Mouse (Mus musculus) brain, embryonic 14.5 days (tissue): ENCODE measurements at regions not wholly inside any gene's neighbourhood (a gene's known extent, or its start where the extent isn't known, plus 50 kb on each side); places are given as distances from the start of the nearest gene placed in this dataset.

Experiments
- DNase-seq: peaks from one replicate; pipeline ENCODE4 v3.0.0-alpha.2; 2011; ENCODE audit warnings: low read depth
- CTCF ChIP-seq: fragments of 200-500 bp; IDR thresholded peaks from 2 replicates; pipeline ENCODE4 v1.5.1; 2012; ENCODE audit warnings: inconsistent platforms, mild to moderate bottlenecking, moderate library complexity, borderline replicate concordance; ENCODE audit not compliant: insufficient read depth, insufficient read length; ENCODE audit errors: extremely low read depth
- POLR2A ChIP-seq: fragments of 200-500 bp; IDR thresholded peaks from 2 replicates; pipeline ENCODE4 v1.6.1; 2012; ENCODE audit warnings: mild to moderate bottlenecking, inconsistent platforms, borderline replicate concordance; ENCODE audit not compliant: poor library complexity, insufficient read depth, insufficient read length, severe bottlenecking; ENCODE audit errors: extremely low read depth

DNA sequence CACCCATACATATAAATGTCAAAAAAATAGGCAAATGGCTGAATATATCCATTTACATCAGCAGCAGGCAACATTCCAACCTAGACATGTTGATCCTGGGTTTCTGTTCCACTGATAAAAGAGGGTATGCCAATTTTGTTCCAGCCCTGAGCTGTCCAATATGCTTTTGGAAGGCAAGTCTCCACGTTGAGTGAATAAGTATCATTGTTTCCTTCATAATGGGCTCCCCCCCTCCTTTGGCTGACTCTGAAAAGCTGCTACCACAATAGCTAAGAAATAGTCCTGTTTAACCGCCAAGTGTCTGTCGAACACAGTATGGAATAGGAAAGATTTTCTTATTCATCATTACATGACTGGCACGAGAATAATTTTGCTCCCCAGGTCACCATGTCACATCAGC, 672.5 kb upstream of the Zeb2 start:
- TF ChIP-seq POLR2A = no peak
- TF ChIP-seq CTCF = no peak
- peak; percentile 88 for DNase-seq

DNA sequence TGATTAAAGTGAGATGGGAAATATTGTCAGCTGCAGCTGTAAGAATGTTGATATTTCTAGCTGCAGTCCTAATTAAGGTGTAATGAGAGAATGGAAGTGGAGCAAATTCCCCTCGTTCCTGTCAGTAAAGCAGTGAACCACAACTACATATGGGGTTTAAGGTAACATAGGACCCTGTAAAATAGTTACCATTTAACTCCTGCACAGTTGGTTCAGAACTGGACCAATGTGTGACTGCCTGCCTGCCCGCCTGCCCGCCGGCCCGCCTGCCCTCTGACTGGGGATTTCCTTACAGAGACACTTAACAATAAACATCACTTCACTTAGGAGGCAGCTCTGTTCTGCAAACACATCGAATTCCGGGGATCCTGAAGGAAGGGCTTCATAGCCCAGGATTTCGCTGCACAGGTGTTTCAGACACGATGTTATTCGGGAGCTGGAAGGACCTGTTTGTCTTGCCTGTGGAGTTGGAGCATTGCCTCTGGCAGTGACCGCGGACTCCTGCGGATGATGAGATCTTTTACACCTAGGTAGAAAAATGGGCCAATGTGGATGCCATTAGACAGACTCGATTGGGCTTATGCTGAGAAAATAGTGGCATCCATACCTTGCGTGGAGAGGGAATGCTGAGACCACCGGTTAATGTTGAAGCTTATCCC, 670.7 kb upstream of the Zeb2 start:
- peak; percentile 28 for DNase-seq
- no peak for TF ChIP-seq POLR2A
- no peak for TF ChIP-seq CTCF

- peak; percentile 68 for DNase-seq
Observed at GRCm38 (mm10) chr2:45786787-45787186, 669.6 kb upstream of the Zeb2 start.

GRCm38 (mm10) chr2:45785684-45786083, 668.5 kb upstream of the Zeb2 start:
- no peak for TF ChIP-seq CTCF
- no peak for TF ChIP-seq POLR2A
- DNase-seq = no peak

More at GRCm38 (mm10) chr2:45786787-45787186, 669.6 kb upstream of the Zeb2 start:
- TF ChIP-seq CTCF = no peak
- no peak for TF ChIP-seq POLR2A

- TF ChIP-seq CTCF (no peak), POLR2A (no peak)
- DNase-seq = peak; percentile 64
Observed at GRCm38 (mm10) chr2:45783634-45784412, 666.6 kb upstream of the Zeb2 start.

DNA sequence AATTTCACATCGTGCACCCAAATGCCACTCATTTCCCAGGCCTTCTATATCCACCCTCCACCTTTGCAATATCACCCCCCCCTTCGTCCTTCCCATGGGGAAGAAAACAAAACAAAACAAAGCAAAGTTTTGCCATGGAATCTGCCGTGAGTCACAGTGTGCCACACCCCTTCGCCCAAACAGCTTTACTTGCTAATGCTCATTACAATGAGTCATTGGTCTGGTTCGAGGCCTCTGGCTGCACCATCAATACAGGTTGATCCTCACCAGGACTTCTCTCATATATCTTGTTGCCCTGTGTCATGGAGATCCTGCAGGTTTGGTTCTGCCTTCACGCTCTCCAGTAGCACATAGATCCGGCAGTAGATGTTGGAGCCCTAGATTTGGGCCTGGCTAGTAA, 660.3 kb upstream of the Zeb2 start:
- TF ChIP-seq POLR2A (no peak), CTCF (no peak)
- no peak for DNase-seq

DNA sequence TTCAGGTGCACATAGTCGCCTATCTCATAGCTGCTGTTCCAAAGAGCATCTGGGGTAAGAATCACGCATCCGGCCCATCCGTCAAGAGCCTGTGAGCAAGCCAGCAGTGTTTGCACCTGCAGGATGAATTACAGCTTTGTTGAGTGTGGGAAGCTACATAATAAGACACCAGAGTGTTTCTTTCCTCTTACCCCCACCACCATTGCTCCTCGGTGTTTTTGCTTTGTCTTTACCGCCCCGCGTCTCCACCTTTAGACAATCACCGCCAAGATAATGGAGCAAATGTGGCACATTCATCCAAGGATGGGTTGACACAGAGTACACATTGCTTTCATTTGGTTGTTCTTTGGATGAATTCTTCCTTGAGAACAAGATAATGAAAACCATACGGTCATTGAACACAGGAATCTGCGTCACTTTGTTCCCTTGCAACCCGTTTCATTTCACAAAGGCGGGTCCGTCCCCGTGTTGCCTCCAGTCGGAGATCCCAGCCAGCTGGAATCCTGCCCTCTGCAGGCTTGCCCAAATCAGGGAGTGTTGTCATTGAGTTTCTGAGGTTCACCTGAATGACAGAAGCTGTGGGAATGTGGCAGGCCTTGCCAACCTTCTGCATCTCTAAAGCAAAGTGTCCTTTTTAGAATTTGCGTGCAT, 659.4 kb upstream of the Zeb2 start:
- DNase-seq = peak; percentile 58
- TF ChIP-seq CTCF = no peak
- no peak for TF ChIP-seq POLR2A

- no peak for DNase-seq
- TF ChIP-seq POLR2A = no peak
- no peak for TF ChIP-seq CTCF
Observed at GRCm38 (mm10) chr2:45775691-45776090, 658.5 kb upstream of the Zeb2 start.

- no peak for DNase-seq
- TF ChIP-seq CTCF (no peak), POLR2A (no peak)
Observed at GRCm38 (mm10) chr2:45774416-45774815, 657.2 kb upstream of the Zeb2 start.

DNA sequence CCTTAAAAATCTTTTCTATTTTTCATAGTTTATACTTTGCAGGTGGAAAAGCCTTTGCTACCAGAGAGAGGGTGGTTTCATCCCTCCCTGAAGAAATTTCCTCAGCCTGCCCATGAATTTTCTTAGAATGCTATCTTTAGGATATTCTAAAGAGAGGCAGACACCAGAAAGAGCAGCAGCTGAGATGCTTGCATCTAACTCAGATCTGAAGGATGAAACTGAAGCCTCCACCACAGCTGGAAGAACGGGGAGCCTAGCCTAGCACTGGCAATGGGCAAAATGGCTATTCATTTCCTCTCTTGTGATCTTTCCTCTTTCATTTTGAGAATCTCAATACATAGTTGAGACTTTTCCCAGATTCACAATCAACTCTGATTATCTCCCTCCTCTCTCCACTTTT, 640.0 kb upstream of the Zeb2 start:
- TF ChIP-seq POLR2A (no peak), CTCF (no peak)
- DNase-seq = no peak

- no peak for DNase-seq
Observed at GRCm38 (mm10) chr2:45756395-45756794, 639.2 kb upstream of the Zeb2 start.

More at GRCm38 (mm10) chr2:45756395-45756794, 639.2 kb upstream of the Zeb2 start:
- TF ChIP-seq POLR2A (no peak), CTCF (no peak)
